ENCODE assay signal across 16 mouse cellular contexts in genomic region chr5:137410549-137410948, GRCm38 (mm10).
"Had no signal": no experiment of that assay in that cellular context is flagged by ENCODE, and none has a peak within 500 bp of the region (broad histone marks: within the 10 kb centered on the region; RNA-seq: fewer than 3 reads in every experiment).

No protein-coding gene starts in this region.

- DNase-seq: retina, postnatal 1 day; right cerebral cortex, adult 18-20 months; right cerebral cortex, postnatal 14 days; right cerebral cortex, postnatal 25 days; right cerebral cortex, postnatal 4 days; spleen, adult 18-20 months; thymus, adult 18-20 months; thymus, adult 2 months; thymus, postnatal 14 days; thymus, postnatal 25 days; thymus, postnatal 36 days; thymus, postnatal 4 days had no signal

- H3K4me1 ChIP-seq: stomach, embryonic 15.5 days had no signal

- H3K27ac ChIP-seq: neural tube, embryonic 12.5 days; neural tube, embryonic 13.5 days; neural tube, embryonic 15.5 days; stomach, embryonic 15.5 days had no signal

- H3K9ac ChIP-seq: neural tube, embryonic 12.5 days; neural tube, embryonic 13.5 days; neural tube, embryonic 15.5 days; stomach, embryonic 15.5 days had no signal

- H3K9me3 ChIP-seq: neural tube, embryonic 12.5 days; neural tube, embryonic 13.5 days; neural tube, embryonic 15.5 days; stomach, embryonic 15.5 days had no signal

- H3K36me3 ChIP-seq: neural tube, embryonic 12.5 days; neural tube, embryonic 13.5 days; neural tube, embryonic 15.5 days; stomach, embryonic 15.5 days had no signal

- H3K27me3 ChIP-seq: neural tube, embryonic 12.5 days; neural tube, embryonic 13.5 days; neural tube, embryonic 15.5 days; stomach, embryonic 15.5 days had no signal

- H3K4me3 ChIP-seq: neural tube, embryonic 12.5 days; neural tube, embryonic 13.5 days; neural tube, embryonic 15.5 days; stomach, embryonic 15.5 days had no signal

- H3K4me2 ChIP-seq: neural tube, embryonic 12.5 days; neural tube, embryonic 13.5 days; neural tube, embryonic 15.5 days; stomach, embryonic 15.5 days had no signal
